Mouse (Mus musculus) heart, embryonic 15.5 days (tissue): ENCODE results near the gene Tiprl. TPM values are rescaled to one million over a fixed set of nuclear protein-coding genes. Genes with fewer than 3 reads are reported as not detected.

ENCODE experiments used
- ATAC-seq: fragments of 200-750 bp; cut with Nextera tagmentation; replicated peaks from 2 replicates; pipeline ENCODE4 v1.8.0; 2017; ENCODE audit warnings: low read depth, moderate TSS enrichment; ENCODE audit not compliant: insufficient number of reproducible peaks, insufficient read depth, low FRiP score
- H3K27ac ChIP-seq: fragments of 300-500 bp; sonication (generic); 2 replicates; pipeline ENCODE4 v1.5.1; 2015; ENCODE audit warnings: mild to moderate bottlenecking, inconsistent platforms
- H3K27me3 ChIP-seq: fragments of 300-500 bp; sonication (generic); 2 replicates; pipeline ENCODE4 v1.6.1; 2015; ENCODE audit warnings: inconsistent platforms
- H3K36me3 ChIP-seq: fragments of 300-500 bp; sonication (generic); 2 replicates; pipeline ENCODE4 v1.6.1; 2015; ENCODE audit warnings: mild to moderate bottlenecking, inconsistent platforms
- H3K4me1 ChIP-seq: fragments of 300-500 bp; sonication (generic); replicated peaks from 2 replicates; pipeline ENCODE4 v1.6.1; 2015; ENCODE audit warnings: inconsistent platforms
- H3K4me2 ChIP-seq: fragments of 300-500 bp; sonication (generic); 2 replicates; pipeline ENCODE4 v1.6.1; 2015; ENCODE audit warnings: inconsistent platforms, mild to moderate bottlenecking, moderate library complexity
- H3K4me3 ChIP-seq: fragments of 300-500 bp; sonication (generic); 2 replicates; pipeline ENCODE4 v1.5.1; 2015; ENCODE audit warnings: mild to moderate bottlenecking, inconsistent platforms
- H3K9ac ChIP-seq: fragments of 300-500 bp; sonication (generic); 2 replicates; pipeline ENCODE4 v1.6.1; 2015; ENCODE audit warnings: mild to moderate bottlenecking, inconsistent platforms
- H3K9me3 ChIP-seq: fragments of 300-500 bp; sonication (generic); replicated peaks from 2 replicates; pipeline ENCODE4 v1.6.1; 2016; ENCODE audit warnings: inconsistent platforms
- whole genome bisulfite sequencing: fragments of 180-500 bp; shearing (Covaris S2); methylation state at CpG from one replicate; pipeline ENCODE4 v1.1.7; 2015; ENCODE audit warnings: mixed read lengths; 5-methylcytosine and 5-hydroxymethylcytosine counted together
- polyA plus RNA-seq: library from polyadenylated mRNA; unstranded; fragments of >200 nt; fragmentation: Nextera tagmentation; extraction: Ambion mirVana; gene quantifications from 2 replicates; pipeline ENCODE4 v1.2.1, GENCODE M21; 2015

The Tiprl gene
- polyA plus RNA-seq, 1 experiment from 2014 or later = 86.6 TPM

DNA sequence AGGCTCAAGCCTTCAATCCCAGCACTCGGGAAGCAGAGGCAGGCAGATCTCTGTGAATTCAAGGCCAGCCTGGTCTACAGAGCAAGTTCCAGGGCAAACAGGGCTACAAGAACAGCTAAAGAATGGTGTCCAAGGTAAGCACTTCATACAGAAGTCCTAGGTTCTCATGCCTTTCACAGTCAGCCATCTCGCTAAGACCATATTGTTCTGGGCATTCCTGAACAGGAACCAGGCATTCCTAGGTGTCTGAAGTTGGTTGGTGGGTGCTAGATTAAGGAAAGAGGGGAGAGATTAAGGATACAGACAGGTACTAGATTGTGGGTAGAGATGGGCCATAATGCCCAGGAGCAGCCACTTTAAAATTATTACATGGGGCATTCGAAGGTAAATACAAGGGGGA, 11.0 kb upstream of the Tiprl start:
- 85% methylated on average over 3 of the region's 3 CpGs for WGBS

DNA sequence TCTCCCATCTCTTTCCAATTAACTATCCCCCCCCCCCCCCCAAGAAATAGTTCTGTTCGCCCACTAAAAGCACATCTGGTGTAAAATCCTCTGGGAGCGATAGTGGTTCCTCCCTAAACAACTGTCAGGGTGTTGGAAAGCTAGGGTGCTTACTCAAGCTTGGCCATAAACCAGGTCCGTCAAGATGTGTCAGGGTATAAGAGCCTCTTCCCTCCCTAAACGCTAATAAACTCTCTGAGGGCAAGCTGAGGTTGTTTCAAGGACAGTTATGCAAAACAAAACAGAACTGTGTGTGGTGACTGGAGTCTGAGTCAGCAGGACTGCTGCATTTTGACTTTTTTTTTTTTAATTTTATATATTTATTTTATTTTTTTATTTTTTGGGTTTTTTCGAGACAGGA, 10.3 kb upstream of the Tiprl start:
- no peaks in the 10 kb centered on the region for H3K27me3 ChIP-seq
- H3K4me2 ChIP-seq = no peak overlapping the region
- H3K36me3 ChIP-seq = no peaks in the 10 kb centered on the region
- no peak overlapping the region for H3K9ac ChIP-seq
- H3K4me1 ChIP-seq = no peaks in the 10 kb centered on the region
- no peak overlapping the region for H3K4me3 ChIP-seq
- WGBS = 62% methylated on average over 5 of the region's 5 CpGs
- H3K27ac ChIP-seq = no peak overlapping the region
- H3K9me3 ChIP-seq = no peaks in the 10 kb centered on the region
- ATAC-seq = no peak

More for the DNA sequence above, 11.0 kb upstream of the Tiprl start:
- Histone ChIP-seq H3K4me3 (no peak overlapping the region), H3K27ac (no peak overlapping the region), H3K4me2 (no peak overlapping the region), H3K9ac (no peak overlapping the region), H3K9me3 (no peaks in the 10 kb centered on the region), H3K36me3 (no peaks in the 10 kb centered on the region), H3K27me3 (no peaks in the 10 kb centered on the region), H3K4me1 (peaks cover 2% of the 10 kb centered on the region; the same call in 1 of the 2 replicates)
- ATAC-seq = no peak

DNA sequence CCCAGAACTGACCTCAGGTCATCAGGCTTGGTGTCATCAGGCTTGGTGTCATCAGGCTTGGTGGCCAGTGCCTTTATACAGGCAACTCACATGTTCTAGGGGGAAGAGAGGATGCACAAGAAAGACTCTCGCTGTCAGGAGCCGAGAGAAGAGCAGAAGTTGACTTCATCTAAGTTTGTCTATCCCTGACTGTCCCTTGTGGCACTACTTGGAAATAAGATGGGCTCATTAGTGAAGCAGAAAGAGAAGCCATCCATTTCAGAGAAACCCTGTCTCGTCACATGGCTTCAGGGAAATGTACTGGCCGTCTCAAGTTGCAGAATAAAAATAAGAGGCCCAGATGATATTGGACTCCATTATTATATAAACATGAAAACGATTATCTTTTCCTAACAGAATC, 9.8 kb upstream of the Tiprl start:
- WGBS = 72% methylated on average over 5 of the region's 5 CpGs
- ATAC-seq = no peak
- no peak overlapping the region for H3K9ac ChIP-seq

DNA sequence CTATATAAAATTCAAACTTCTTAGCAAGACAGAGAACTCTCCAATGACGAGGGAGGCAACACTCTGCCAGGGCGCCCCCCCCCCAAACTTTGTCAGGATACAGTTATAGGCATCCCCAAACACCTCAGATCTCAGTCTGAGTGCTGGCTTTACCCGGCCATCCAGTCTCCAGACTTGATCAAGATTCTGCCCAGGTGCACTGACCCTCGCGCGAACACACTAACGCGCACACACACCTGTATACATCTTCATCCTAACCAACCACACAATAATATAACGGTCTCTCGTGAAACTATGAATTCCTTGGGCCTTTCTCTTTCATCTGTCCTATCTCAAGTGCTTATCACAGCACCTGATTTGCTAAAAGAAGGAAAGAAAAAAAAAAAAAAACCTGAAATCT, 950 bp downstream of the Tiprl start:
- Histone ChIP-seq H3K4me3 (peak overlapping the region; percentile 98), H3K27ac (peak overlapping the region; percentile 99), H3K4me1 (peaks cover 23% of the 10 kb centered on the region), H3K4me2 (peak overlapping the region; percentile 71), H3K9ac (peak overlapping the region; percentile 96), H3K27me3 (no peaks in the 10 kb centered on the region), H3K36me3 (no peaks in the 10 kb centered on the region), H3K9me3 (no peaks in the 10 kb centered on the region)
- WGBS = 7% methylated on average over 10 of the region's 10 CpGs
- ATAC-seq = no peak

More for the DNA sequence above, 9.8 kb upstream of the Tiprl start:
- H3K36me3 ChIP-seq = no peaks in the 10 kb centered on the region
- H3K9me3 ChIP-seq = no peaks in the 10 kb centered on the region
- no peak overlapping the region for H3K4me3 ChIP-seq
- H3K4me1 ChIP-seq = no peaks in the 10 kb centered on the region
- H3K4me2 ChIP-seq = no peak overlapping the region
- H3K27ac ChIP-seq = no peak overlapping the region
- no peaks in the 10 kb centered on the region for H3K27me3 ChIP-seq

DNA sequence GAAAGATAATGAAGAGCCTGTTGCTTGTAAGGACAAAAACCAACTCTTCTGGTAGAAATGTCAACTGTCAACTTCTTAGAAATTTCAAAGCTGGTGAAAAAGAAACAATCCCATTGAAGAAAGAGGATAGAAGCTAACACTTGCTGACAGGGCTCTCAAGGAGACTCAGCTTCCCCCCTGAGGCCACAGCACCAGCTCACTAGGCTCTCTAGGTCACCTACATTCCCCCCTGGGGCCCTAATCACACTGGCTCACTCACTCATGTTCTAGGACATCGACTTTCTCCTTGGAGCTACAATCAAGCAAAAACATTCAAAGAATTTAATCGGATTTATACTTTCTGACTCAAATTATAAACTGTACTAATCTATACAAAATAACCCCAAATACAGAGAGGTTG, 3.0 kb downstream of the Tiprl start:
- H3K4me3 ChIP-seq = no peak overlapping the region
- H3K27ac ChIP-seq = peak overlapping the region; percentile 32; the same call in 1 of the 2 replicates
- 0 out of 2 replicates have a peak overlapping the region, but pooled peaks have one; percentile 1 for H3K4me2 ChIP-seq
- no peak overlapping the region for H3K9ac ChIP-seq
- H3K27me3 ChIP-seq = no peaks in the 10 kb centered on the region
- no peaks in the 10 kb centered on the region for H3K36me3 ChIP-seq
- H3K4me1 ChIP-seq = peaks cover 23% of the 10 kb centered on the region
- ATAC-seq = no peak
- no peaks in the 10 kb centered on the region for H3K9me3 ChIP-seq
- WGBS = 44% methylated on average over 2 of the region's 2 CpGs

DNA sequence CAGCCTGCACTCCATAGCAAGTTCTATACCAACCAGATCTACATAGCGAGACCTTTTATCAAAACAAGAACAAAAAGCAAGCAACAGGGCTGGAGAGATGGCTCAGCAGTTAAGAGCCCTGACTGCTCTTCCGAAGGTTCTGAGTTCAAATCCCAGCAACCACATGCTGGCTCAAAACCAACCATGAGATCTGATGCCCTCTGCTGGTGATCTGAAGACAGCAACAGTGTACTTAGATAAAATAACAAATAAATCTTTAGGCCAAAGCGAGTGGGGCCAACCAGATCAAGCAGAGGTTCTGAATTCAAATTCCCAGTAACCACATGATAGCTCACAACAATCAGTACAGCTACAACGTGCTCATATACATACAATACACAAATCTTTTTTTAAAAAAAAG, 6.1 kb downstream of the Tiprl start:
- Histone ChIP-seq H3K9me3 (no peaks in the 10 kb centered on the region), H3K4me1 (peaks cover 16% of the 10 kb centered on the region), H3K27ac (no peak overlapping the region), H3K9ac (no peak overlapping the region), H3K4me3 (no peak overlapping the region), H3K4me2 (no peak overlapping the region), H3K36me3 (peaks cover 9% of the 10 kb centered on the region), H3K27me3 (no peaks in the 10 kb centered on the region)
- 92% methylated on average over 4 of the region's 4 CpGs for WGBS
- ATAC-seq = no peak

DNA sequence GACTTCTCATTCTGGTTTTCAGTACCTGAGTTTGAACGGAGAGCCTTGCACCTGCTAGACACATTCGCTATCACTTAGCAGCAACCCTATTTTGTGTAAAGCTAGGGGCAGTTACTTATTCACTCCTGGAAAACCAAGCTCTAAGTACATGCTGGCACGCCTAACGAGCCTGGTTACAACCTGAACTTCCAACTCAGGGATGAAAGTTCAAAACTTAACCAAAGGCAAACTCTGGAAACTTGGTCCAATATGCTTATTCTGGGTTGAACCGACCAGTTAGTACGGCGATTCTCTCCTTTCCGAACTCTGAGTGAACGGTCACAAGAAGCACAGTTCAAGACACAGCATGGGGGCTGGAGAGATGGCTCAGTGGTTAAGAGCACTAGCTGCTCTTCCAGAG, 7.2 kb downstream of the Tiprl start:
- Histone ChIP-seq H3K4me1 (peaks cover 9% of the 10 kb centered on the region), H3K4me2 (no peak overlapping the region), H3K9ac (no peak overlapping the region), H3K36me3 (peaks cover 17% of the 10 kb centered on the region), H3K4me3 (no peak overlapping the region), H3K27me3 (no peaks in the 10 kb centered on the region), H3K27ac (no peak overlapping the region), H3K9me3 (no peaks in the 10 kb centered on the region)
- ATAC-seq = no peak
- WGBS = 92% methylated on average over 9 of the region's 9 CpGs

DNA sequence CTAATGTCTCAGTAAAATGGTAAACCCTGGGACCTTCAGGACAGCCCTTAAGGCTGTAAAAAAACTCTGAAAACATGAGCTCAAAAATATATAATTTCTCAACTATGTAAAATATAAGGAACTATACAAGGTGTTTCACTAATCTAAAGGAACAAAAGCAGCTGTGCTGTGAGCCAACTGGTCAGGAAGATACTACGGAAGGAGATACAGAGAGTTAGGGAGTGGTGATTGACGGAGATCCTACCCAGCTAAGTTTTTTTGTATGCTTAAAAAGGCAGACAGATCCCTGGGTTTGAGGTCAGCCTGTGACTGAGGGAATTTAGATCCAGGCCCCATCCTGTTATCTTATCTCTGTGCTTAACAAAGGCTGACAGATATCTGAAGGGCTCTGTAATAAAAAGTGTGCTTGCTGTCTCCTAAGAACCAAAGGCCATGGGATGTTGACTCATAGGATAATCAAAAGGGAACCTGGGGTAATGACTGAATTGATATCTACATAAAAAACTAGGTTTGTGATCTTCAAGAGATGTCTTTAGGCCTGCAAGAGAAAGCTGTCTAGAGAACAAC, 19.7 kb downstream of the Tiprl start:
- H3K4me1 ChIP-seq = no peaks in the 10 kb centered on the region
- H3K27ac ChIP-seq = no peak overlapping the region
- WGBS = 53% methylated on average over 2 of the region's 2 CpGs
- no peaks in the 10 kb centered on the region for H3K27me3 ChIP-seq
- no peak overlapping the region for H3K4me3 ChIP-seq
- no peak for ATAC-seq
- H3K36me3 ChIP-seq = peaks cover 65% of the 10 kb centered on the region
- no peak overlapping the region for H3K4me2 ChIP-seq
- H3K9me3 ChIP-seq = no peaks in the 10 kb centered on the region
- no peak overlapping the region for H3K9ac ChIP-seq

DNA sequence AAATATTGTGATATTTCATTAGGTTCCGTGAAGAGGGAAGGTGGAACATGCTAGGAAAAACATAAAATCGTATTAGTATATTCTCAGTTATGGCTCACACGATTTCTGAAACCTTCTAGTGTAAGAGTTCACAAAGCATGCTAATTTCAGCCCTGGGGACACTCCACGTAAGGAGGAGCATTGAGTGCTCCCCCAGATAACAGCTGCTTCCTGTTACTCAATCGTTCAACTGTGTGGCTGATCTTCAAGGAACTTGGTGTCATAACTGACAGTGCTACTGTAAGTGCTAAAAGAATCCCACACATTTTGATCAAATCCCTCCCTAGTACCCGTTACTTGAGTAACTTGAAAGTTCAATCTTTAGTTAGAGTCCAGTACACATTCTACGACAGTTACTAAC, 21.0 kb downstream of the Tiprl start:
- Histone ChIP-seq H3K27me3 (no peaks in the 10 kb centered on the region), H3K4me2 (no peak overlapping the region), H3K27ac (no peak overlapping the region), H3K36me3 (peaks cover 57% of the 10 kb centered on the region), H3K4me3 (no peak overlapping the region), H3K9me3 (no peaks in the 10 kb centered on the region), H3K9ac (no peak overlapping the region), H3K4me1 (no peaks in the 10 kb centered on the region)
- WGBS = 67% methylated on average over 7 of the region's 7 CpGs
- ATAC-seq = no peak

DNA sequence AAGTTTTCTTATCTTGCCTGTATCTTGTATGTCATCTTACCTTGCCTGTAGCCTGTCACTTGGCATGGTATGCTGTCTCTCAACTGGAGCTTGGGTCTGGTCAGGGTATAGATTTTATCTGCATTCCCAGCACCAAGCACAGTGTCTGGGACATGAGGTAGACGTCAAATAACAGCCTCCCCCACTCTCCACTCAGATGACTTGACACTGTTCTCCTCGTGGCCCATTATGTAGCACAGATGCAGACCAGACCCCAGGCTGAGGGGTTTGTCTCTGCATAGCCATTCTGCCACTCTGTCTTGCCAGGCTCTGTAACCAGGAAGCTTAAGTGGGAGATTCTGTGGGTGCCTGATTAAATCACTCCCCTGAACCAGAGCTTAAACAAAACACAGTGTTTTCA, 31.2 kb downstream of the Tiprl start:
- 8% methylated on average over 2 of the region's 2 CpGs for WGBS
- Histone ChIP-seq H3K4me1 (no peaks in the 10 kb centered on the region), H3K4me3 (no peak overlapping the region), H3K9me3 (no peaks in the 10 kb centered on the region), H3K36me3 (no peaks in the 10 kb centered on the region), H3K4me2 (no peak overlapping the region), H3K27me3 (no peaks in the 10 kb centered on the region), H3K9ac (no peak overlapping the region), H3K27ac (no peak overlapping the region)
- ATAC-seq = no peak

DNA sequence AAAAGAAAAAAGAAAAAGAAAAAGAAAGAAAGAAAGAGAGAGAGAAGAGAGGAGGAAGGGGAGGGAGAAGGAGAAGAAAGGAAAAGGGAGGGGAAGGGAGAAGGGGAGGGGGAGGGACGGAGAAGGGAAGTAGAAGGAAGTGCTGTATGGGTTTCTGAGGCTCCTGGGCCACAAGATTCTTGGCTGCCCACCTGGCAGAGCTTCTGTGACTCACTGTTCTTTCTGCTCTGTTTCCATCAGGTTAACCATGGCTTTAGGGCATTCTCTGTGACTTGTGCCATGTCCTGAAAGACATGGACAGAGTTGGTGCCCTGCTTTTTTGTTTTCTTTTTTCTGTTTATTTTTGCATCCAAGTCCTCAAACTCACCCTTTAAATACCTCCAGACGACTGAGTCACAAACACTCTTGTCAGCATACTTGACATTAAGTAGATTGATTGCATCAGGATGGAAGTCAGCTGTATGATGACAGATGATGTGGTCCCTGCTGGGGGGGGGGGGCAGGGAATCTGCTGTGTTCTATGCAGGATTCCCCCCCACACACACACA, 33.2 kb downstream of the Tiprl start:
- no peak overlapping the region for H3K9ac ChIP-seq
- H3K4me3 ChIP-seq = no peak overlapping the region
- no peaks in the 10 kb centered on the region for H3K4me1 ChIP-seq
- 24% methylated on average over 2 of the region's 2 CpGs for WGBS
- H3K4me2 ChIP-seq = no peak overlapping the region
- no peak overlapping the region for H3K27ac ChIP-seq
- H3K9me3 ChIP-seq = no peaks in the 10 kb centered on the region
- no peaks in the 10 kb centered on the region for H3K36me3 ChIP-seq
- no peak for ATAC-seq
- no peaks in the 10 kb centered on the region for H3K27me3 ChIP-seq

DNA sequence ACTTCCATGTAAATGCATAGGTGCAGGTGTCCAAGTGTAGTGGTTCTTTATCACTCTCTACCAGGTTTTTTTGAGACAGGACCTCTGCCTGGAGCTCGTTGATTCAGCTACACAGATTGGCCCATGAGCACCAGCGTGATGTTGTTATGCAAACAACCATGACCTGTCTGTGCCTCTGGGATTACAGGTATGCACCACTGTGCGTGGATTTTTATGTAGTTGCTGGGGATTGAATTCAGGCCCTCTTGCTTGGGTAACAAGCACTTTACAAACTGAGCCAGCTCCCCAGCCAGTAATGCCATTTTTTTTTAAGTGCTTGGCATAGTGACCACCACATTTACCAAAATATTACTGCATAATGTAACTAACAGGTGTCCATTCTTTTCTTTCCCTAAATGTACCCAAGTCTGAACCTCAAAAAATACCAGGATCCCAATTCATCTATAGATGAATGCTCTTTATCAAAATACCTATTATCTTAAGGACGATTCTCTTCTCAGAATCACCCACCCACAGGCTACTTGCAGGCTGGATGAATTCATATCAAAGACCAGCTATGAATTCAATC, 35.3 kb downstream of the Tiprl start:
- Histone ChIP-seq H3K4me1 (no peaks in the 10 kb centered on the region), H3K4me2 (no peak overlapping the region), H3K36me3 (no peaks in the 10 kb centered on the region), H3K27ac (no peak overlapping the region), H3K4me3 (no peak overlapping the region), H3K9me3 (no peaks in the 10 kb centered on the region), H3K9ac (no peak overlapping the region), H3K27me3 (no peaks in the 10 kb centered on the region)
- ATAC-seq = no peak
- WGBS = 74% methylated on average over 4 of the region's 4 CpGs
